Mouse (Mus musculus) heart, postnatal 0 days (tissue): Measurements from ENCODE around the gene Prkag2.

Experiments
- CTCF ChIP-seq: IDR thresholded peaks from 2 replicates; pipeline ENCODE4 v1.5.1; 2016; ENCODE audit warnings: antibody characterized with exemption, control low read depth, low read depth
- EP300 ChIP-seq: IDR thresholded peaks from 2 replicates; pipeline ENCODE4 v1.6.1; 2016; ENCODE audit warnings: antibody characterized with exemption, low read depth

GRCm38 (mm10) chr5:24828446-24828845 lies 272.0 kb downstream of the Prkag2 start:
- TF ChIP-seq CTCF, result no peak
- TF ChIP-seq EP300, result no peak
